Mouse (Mus musculus) hindbrain, embryonic 15.5 days (tissue): ENCODE measurements around the gene Fam163b. TPM values are rescaled to one million over a fixed set of nuclear protein-coding genes. Genes with fewer than 3 reads are reported as not detected.

ENCODE experiments used
- ATAC-seq: fragments of 200-750 bp; cut with Nextera tagmentation; 2 replicates; pipeline ENCODE4 v1.8.0; 2017; ENCODE audit warnings: low read depth, moderate number of reproducible peaks, moderate TSS enrichment; ENCODE audit not compliant: low FRiP score
- H3K27ac ChIP-seq: fragments of 300-500 bp; sonication (generic); replicated peaks from 2 replicates; pipeline ENCODE4 v1.5.1; 2015; ENCODE audit warnings: mild to moderate bottlenecking, inconsistent platforms
- H3K27me3 ChIP-seq: fragments of 300-500 bp; sonication (generic); 2 replicates; pipeline ENCODE4 v1.6.1; 2015; ENCODE audit warnings: control low read depth, inconsistent platforms
- H3K36me3 ChIP-seq: fragments of 300-500 bp; sonication (generic); 2 replicates; pipeline ENCODE4 v1.6.1; 2015; ENCODE audit warnings: control low read depth, inconsistent platforms
- H3K4me1 ChIP-seq: fragments of 300-500 bp; sonication (generic); replicated peaks from 2 replicates; pipeline ENCODE4 v1.6.1; 2015; ENCODE audit warnings: control low read depth, inconsistent platforms
- H3K4me2 ChIP-seq: fragments of 300-500 bp; sonication (generic); 2 replicates; pipeline ENCODE4 v1.6.1; 2015; ENCODE audit warnings: moderate library complexity, mild to moderate bottlenecking, inconsistent platforms
- H3K4me3 ChIP-seq: fragments of 300-500 bp; sonication (generic); 2 replicates; pipeline ENCODE4 v1.5.1; 2015; ENCODE audit warnings: mild to moderate bottlenecking, inconsistent platforms
- H3K9ac ChIP-seq: fragments of 300-500 bp; sonication (generic); 2 replicates; pipeline ENCODE4 v1.6.1; 2015; ENCODE audit warnings: inconsistent platforms
- H3K9me3 ChIP-seq: fragments of 300-500 bp; sonication (generic); 2 replicates; pipeline ENCODE4 v1.6.1; 2016; ENCODE audit warnings: control low read depth, inconsistent platforms
- WGBS: fragments of 180-500 bp; shearing (Covaris S2); methylation state at CpG from one replicate; pipeline ENCODE4 v1.1.7; 2015; 5-methylcytosine and 5-hydroxymethylcytosine counted together
- polyA plus RNA-seq: library from polyadenylated mRNA; unstranded; fragments of >200 nt; fragmentation: Nextera tagmentation; extraction: Ambion mirVana; gene quantifications from 2 replicates; pipeline ENCODE4 v1.2.1, GENCODE M21; 2015

The Fam163b gene
- polyA plus RNA-seq, 1 experiment from 2014 or later, result 9.6 TPM

GRCm38 (mm10) chr2:27162656-27163055, 20.4 kb upstream of the Fam163b start:
- Histone ChIP-seq H3K27me3 (no peaks in the 10 kb centered on the region), H3K4me1 (no peaks in the 10 kb centered on the region), H3K9me3 (no peaks in the 10 kb centered on the region), H3K9ac (no peak overlapping the region), H3K4me3 (no peak overlapping the region), H3K4me2 (no peak overlapping the region), H3K27ac (no peak overlapping the region), H3K36me3 (no peaks in the 10 kb centered on the region)
- 58% methylated on average over 11 of the region's 11 CpGs for WGBS
- ATAC-seq, result no peak

DNA sequence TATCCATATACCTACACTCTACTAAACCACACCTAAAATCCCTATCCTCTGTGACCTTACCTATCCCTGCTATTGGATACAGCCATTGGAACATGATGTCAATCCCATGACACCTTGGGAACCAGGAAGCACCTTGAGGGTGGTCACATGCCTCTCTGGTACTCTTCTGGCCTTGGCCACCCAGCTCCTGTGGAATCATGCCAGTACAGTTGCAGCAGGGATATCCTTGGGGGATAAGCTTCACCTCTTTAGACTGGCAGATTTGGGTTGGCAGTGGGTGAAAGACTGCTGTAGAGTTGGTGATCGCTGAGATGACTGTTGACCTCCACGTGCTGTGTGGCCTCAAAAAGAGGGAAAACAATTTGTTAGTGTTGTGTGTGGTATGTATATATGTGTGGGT, 19.2 kb upstream of the Fam163b start:
- H3K9me3 ChIP-seq, result no peaks in the 10 kb centered on the region
- H3K9ac ChIP-seq, result no peak overlapping the region
- no peak overlapping the region for H3K27ac ChIP-seq
- no peaks in the 10 kb centered on the region for H3K4me1 ChIP-seq
- 94% methylated on average over 2 of the region's 2 CpGs for WGBS
- H3K4me2 ChIP-seq, result no peak overlapping the region
- no peaks in the 10 kb centered on the region for H3K36me3 ChIP-seq
- H3K4me3 ChIP-seq, result no peak overlapping the region
- H3K27me3 ChIP-seq, result no peaks in the 10 kb centered on the region
- no peak for ATAC-seq

- 56% methylated on average over 6 of the region's 6 CpGs for WGBS
- Histone ChIP-seq H3K4me3 (no peak overlapping the region), H3K27ac (no peak overlapping the region), H3K27me3 (no peaks in the 10 kb centered on the region), H3K4me2 (no peak overlapping the region), H3K9ac (no peak overlapping the region), H3K4me1 (no peaks in the 10 kb centered on the region), H3K36me3 (no peaks in the 10 kb centered on the region), H3K9me3 (no peaks in the 10 kb centered on the region)
- no peak for ATAC-seq
Observed at GRCm38 (mm10) chr2:27156596-27156995, 14.3 kb upstream of the Fam163b start.

DNA sequence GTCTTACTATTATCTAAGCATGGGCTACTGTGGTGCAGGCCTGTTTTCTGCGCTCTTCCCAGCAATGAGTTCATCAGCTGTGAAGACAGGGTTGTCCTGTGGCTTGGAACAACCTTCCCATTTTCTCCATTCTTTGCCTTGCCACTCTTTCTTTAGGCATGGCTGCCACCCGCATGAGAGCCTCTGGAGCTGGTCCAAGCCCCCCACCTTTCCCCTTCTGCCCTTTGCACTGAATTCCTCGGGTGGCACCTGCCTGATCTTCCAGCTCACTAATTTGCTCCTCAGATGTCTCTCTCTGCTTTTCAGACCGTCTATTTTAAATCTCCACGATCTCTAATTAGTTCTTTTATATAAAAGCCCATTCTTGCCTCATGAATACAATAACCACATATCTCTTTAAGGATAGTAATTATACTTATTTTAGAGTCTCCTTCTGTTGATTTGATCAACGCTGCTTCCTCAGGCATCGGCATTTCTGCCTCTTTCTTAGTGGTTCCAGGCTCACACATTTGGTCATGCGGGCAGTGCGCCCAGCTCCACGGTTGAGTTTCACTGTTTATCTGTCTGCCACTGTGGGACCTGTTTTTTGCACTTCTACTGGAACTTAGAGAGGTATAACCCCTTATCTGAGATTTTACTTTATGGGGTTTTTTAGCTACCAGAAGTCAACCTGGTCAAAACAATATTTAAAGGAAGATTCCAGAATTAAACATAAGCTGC, 12.3 kb upstream of the Fam163b start:
- ATAC-seq, result no peak
- H3K4me2 ChIP-seq, result no peak overlapping the region
- WGBS, result 72% methylated on average over 10 of the region's 10 CpGs
- no peak overlapping the region for H3K4me3 ChIP-seq
- H3K4me1 ChIP-seq, result 0 out of 2 replicates have a peak, but pooled peaks cover 2% of the 10 kb centered on the region
- no peak overlapping the region for H3K9ac ChIP-seq
- no peaks in the 10 kb centered on the region for H3K9me3 ChIP-seq
- no peaks in the 10 kb centered on the region for H3K36me3 ChIP-seq
- H3K27me3 ChIP-seq, result no peaks in the 10 kb centered on the region
- no peak overlapping the region for H3K27ac ChIP-seq

GRCm38 (mm10) chr2:27149457-27149856, 7.2 kb upstream of the Fam163b start:
- Histone ChIP-seq H3K36me3 (no peaks in the 10 kb centered on the region), H3K4me2 (no peak overlapping the region), H3K27ac (no peak overlapping the region), H3K9me3 (no peaks in the 10 kb centered on the region), H3K27me3 (no peaks in the 10 kb centered on the region), H3K4me1 (0 out of 2 replicates have a peak, but pooled peaks cover 9% of the 10 kb centered on the region), H3K9ac (no peak overlapping the region), H3K4me3 (no peak overlapping the region)
- ATAC-seq, result no peak
- WGBS, result 10% methylated on average over 2 of the region's 2 CpGs

DNA sequence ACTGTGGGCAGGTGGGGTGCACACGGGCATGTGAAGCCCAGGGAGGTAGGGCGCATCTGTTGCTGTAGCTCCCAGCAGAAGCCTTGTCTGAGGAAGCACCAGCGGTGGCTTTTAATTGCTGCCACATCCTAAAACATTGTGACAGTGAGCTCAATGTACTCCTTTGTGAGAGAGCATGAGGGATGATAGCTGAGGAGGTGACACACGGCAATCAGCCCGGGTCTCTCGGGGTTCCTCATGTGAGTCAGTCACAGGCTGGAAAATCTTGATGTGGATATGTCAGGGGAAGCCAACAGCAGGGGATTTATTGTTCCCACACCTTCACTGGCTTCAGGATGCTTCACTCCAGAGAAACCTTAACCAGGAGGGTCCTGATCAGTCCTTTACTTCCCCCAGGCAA, 4.5 kb upstream of the Fam163b start:
- H3K9ac ChIP-seq, result no peak overlapping the region
- no peaks in the 10 kb centered on the region for H3K9me3 ChIP-seq
- H3K4me1 ChIP-seq, result peaks cover 23% of the 10 kb centered on the region
- H3K27ac ChIP-seq, result no peak overlapping the region
- H3K36me3 ChIP-seq, result no peaks in the 10 kb centered on the region
- no peak overlapping the region for H3K4me2 ChIP-seq
- H3K4me3 ChIP-seq, result no peak overlapping the region
- no peak for ATAC-seq
- peaks cover 2% of the 10 kb centered on the region; the same call in 1 of the 2 replicates for H3K27me3 ChIP-seq
- WGBS, result 77% methylated on average over 6 of the region's 6 CpGs

- Histone ChIP-seq H3K9ac (no peak overlapping the region), H3K36me3 (no peaks in the 10 kb centered on the region), H3K27ac (no peak overlapping the region), H3K4me1 (peaks cover 26% of the 10 kb centered on the region), H3K4me2 (no peak overlapping the region), H3K27me3 (peaks cover 13% of the 10 kb centered on the region), H3K9me3 (no peaks in the 10 kb centered on the region), H3K4me3 (no peak overlapping the region)
- no peak for ATAC-seq
- WGBS, result 55% methylated on average over 2 of the region's 2 CpGs
Observed at GRCm38 (mm10) chr2:27144957-27145356, 2.7 kb upstream of the Fam163b start.

DNA sequence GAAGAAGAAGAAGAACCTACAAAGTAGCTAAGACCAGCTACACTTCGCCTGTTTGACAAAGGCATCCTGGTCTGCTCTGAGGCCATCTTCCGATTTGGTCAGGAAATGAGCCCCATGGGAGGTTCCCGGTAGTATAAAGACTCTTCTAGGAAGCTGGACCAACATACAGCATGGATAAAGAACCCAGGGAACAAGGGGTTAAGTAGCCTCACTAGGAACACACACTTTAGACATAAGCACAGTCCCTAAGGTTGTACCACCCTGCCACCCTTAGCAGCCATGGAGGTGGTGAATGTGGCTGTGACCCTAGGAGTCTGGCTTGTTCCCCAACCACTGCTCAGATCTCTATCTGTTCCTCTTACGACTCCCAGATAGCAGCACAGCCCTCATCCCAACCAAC, 3.9 kb downstream of the Fam163b start:
- WGBS, result 77% methylated on average over 4 of the region's 4 CpGs
- no peak overlapping the region for H3K9ac ChIP-seq
- H3K27me3 ChIP-seq, result peaks cover 13% of the 10 kb centered on the region
- no peak overlapping the region for H3K4me3 ChIP-seq
- ATAC-seq, result no peak
- no peaks in the 10 kb centered on the region for H3K9me3 ChIP-seq
- no peak overlapping the region for H3K27ac ChIP-seq
- no peak overlapping the region for H3K4me2 ChIP-seq
- peaks cover 17% of the 10 kb centered on the region for H3K4me1 ChIP-seq
- no peaks in the 10 kb centered on the region for H3K36me3 ChIP-seq

- no peak overlapping the region for H3K4me2 ChIP-seq
- H3K27ac ChIP-seq, result no peak overlapping the region
- ATAC-seq, result no peak
- no peaks in the 10 kb centered on the region for H3K36me3 ChIP-seq
- WGBS, result 81% methylated on average over 1 of the region's 1 CpGs
- H3K9me3 ChIP-seq, result no peaks in the 10 kb centered on the region
- no peak overlapping the region for H3K4me3 ChIP-seq
- peaks cover 10% of the 10 kb centered on the region for H3K27me3 ChIP-seq
- no peak overlapping the region for H3K9ac ChIP-seq
- H3K4me1 ChIP-seq, result peaks cover 2% of the 10 kb centered on the region; the same call in 1 of the 2 replicates
Observed at GRCm38 (mm10) chr2:27136789-27137188, 5.5 kb downstream of the Fam163b start.

- 70% methylated on average over 3 of the region's 3 CpGs for WGBS
- H3K9ac ChIP-seq, result no peak overlapping the region
- H3K9me3 ChIP-seq, result no peaks in the 10 kb centered on the region
- H3K27me3 ChIP-seq, result peaks cover 6% of the 10 kb centered on the region; the same call in 1 of the 2 replicates
- H3K4me2 ChIP-seq, result no peak overlapping the region
- no peak overlapping the region for H3K4me3 ChIP-seq
- H3K4me1 ChIP-seq, result no peaks in the 10 kb centered on the region
- H3K27ac ChIP-seq, result no peak overlapping the region
- no peaks in the 10 kb centered on the region for H3K36me3 ChIP-seq
- ATAC-seq, result no peak
Observed at GRCm38 (mm10) chr2:27136336-27136735, 6.0 kb downstream of the Fam163b start.

- Histone ChIP-seq H3K9me3 (no peaks in the 10 kb centered on the region), H3K27ac (no peak overlapping the region), H3K36me3 (no peaks in the 10 kb centered on the region), H3K9ac (no peak overlapping the region), H3K27me3 (0 out of 2 replicates have a peak, but pooled peaks cover 2% of the 10 kb centered on the region), H3K4me3 (no peak overlapping the region), H3K4me1 (no peaks in the 10 kb centered on the region), H3K4me2 (no peak overlapping the region)
- 63% methylated on average over 5 of the region's 5 CpGs for WGBS
- ATAC-seq, result no peak
Observed at GRCm38 (mm10) chr2:27135935-27136334, 6.4 kb downstream of the Fam163b start.

GRCm38 (mm10) chr2:27128990-27129389, 13.3 kb downstream of the Fam163b start:
- Histone ChIP-seq H3K4me3 (no peak overlapping the region), H3K9ac (no peak overlapping the region), H3K4me1 (no peaks in the 10 kb centered on the region), H3K36me3 (no peaks in the 10 kb centered on the region), H3K4me2 (no peak overlapping the region), H3K9me3 (no peaks in the 10 kb centered on the region), H3K27ac (no peak overlapping the region), H3K27me3 (no peaks in the 10 kb centered on the region)
- WGBS, result 75% methylated on average over 3 of the region's 3 CpGs
- no peak for ATAC-seq

- Histone ChIP-seq H3K27ac (no peak overlapping the region), H3K4me1 (peaks cover 16% of the 10 kb centered on the region), H3K36me3 (no peaks in the 10 kb centered on the region), H3K27me3 (no peaks in the 10 kb centered on the region), H3K4me3 (no peak overlapping the region), H3K9me3 (no peaks in the 10 kb centered on the region), H3K4me2 (no peak overlapping the region), H3K9ac (no peak overlapping the region)
- 58% methylated on average over 4 of the region's 4 CpGs for WGBS
- no peak for ATAC-seq
Observed at GRCm38 (mm10) chr2:27126496-27126895, 15.8 kb downstream of the Fam163b start.
